Mouse (Mus musculus): ENCODE data around the gene Tnni3. TPM values are rescaled to one million over a fixed set of nuclear protein-coding genes. Genes with fewer than 3 reads are reported as not detected.
"Not testable (repeated sequence)": the region's sequence is repeated elsewhere in the genome, so short reads cannot be mapped to it uniquely, and the experiment has no call there.

Gene Tnni3
- polyA plus RNA-seq, 1 experiment, result 4.0 TPM

GRCm38 (mm10) chr7:4541344-4541743 lies 17.3 kb upstream of the Tnni3 start:
- Histone ChIP-seq H3K4me3 (ENCODE audit: insufficient read depth, low read length) (no peak overlapping the region), H3K4me1 (ENCODE audit: control insufficient read depth, insufficient read depth, low read length) (no peaks in the 10 kb centered on the region), H3K27ac (ENCODE audit: insufficient read depth, low read length) (no peak overlapping the region)
- no peak for TF ChIP-seq CTCF (IDR thresholded peaks at IDR 0.05; ENCODE audit: borderline replicate concordance, insufficient read depth, low read length)
- TF ChIP-seq POLR2A (IDR thresholded peaks at IDR 0.05; ENCODE audit: low read depth, low read length), result no peak

- Histone ChIP-seq H3K4me3 (ENCODE audit: insufficient read depth, low read length) (no peak overlapping the region), H3K4me1 (ENCODE audit: control insufficient read depth, insufficient read depth, low read length) (no peaks in the 10 kb centered on the region), H3K27ac (ENCODE audit: insufficient read depth, low read length) (no peak overlapping the region)
- TF ChIP-seq CTCF (IDR thresholded peaks at IDR 0.05; ENCODE audit: borderline replicate concordance, insufficient read depth, low read length) (no peak), POLR2A (IDR thresholded peaks at IDR 0.05; ENCODE audit: low read depth, low read length) (no peak)
Observed at GRCm38 (mm10) chr7:4539019-4539418, 15.0 kb upstream of the Tnni3 start.

DNA sequence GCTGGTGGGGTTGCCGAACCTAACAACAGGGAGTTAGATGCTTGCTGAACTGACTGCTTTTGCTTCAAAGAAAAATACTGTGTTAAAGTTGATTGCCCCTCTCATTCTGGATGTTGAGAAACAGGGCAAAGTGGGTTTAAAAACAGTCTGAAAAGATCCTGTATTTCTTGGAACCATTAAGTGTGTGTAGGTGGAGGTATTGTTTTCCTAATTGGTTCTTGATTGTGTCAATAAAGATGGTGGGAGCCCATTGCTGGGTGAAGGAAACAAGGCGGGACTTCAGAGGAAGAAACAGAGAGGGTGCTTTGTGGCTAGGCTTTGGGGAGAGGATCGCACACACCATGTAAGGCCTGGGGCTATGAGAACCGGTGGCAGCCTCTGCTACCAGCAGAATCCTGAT lies 13.2 kb upstream of the Tnni3 start:
- Histone ChIP-seq H3K27ac (ENCODE audit: insufficient read depth, low read length) (no peak overlapping the region), H3K4me1 (ENCODE audit: control insufficient read depth, insufficient read depth, low read length) (no peaks in the 10 kb centered on the region), H3K4me3 (ENCODE audit: insufficient read depth, low read length) (no peak overlapping the region)
- TF ChIP-seq POLR2A (IDR thresholded peaks at IDR 0.05; ENCODE audit: low read depth, low read length) (no peak), CTCF (IDR thresholded peaks at IDR 0.05; ENCODE audit: borderline replicate concordance, insufficient read depth, low read length) (no peak)

DNA sequence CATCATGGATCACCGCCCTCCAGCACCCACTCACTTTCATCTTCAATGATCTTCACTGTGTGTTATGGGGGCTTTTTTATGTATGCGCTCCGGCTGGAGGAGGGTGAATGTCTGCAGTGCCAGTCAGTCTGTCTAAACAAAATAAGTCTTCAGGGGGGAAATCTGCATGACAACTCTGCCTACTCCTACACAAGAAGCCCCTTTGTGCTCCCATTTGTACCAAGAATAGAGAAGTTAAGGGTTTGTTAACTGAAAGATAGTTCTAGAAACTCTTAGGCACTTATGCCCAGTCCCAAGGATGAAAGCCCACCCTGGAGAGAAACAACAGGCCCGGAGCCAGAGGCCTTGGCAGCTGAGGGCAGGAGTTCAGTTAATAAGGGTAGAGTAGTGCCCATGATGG lies 12.3 kb upstream of the Tnni3 start:
- no peaks in the 10 kb centered on the region for H3K4me1 ChIP-seq (ENCODE audit: control insufficient read depth, insufficient read depth, low read length)
- no peak for TF ChIP-seq POLR2A (IDR thresholded peaks at IDR 0.05; ENCODE audit: low read depth, low read length)
- no peak for TF ChIP-seq CTCF (IDR thresholded peaks at IDR 0.05; ENCODE audit: borderline replicate concordance, insufficient read depth, low read length)
- H3K27ac ChIP-seq (ENCODE audit: insufficient read depth, low read length), result no peak overlapping the region

GRCm38 (mm10) chr7:4532005-4532729 lies 8.1 kb upstream of the Tnni3 start, which contains the start of gene Dnaaf3:
Gene Dnaaf3, minus strand, starts transcription at chr7:4532453.
- no peak within 1 kb of the TSS for H3K27ac ChIP-seq (ENCODE audit: insufficient read depth, low read length)
- no peaks in the 10 kb centered on the region for H3K4me1 ChIP-seq (ENCODE audit: control insufficient read depth, insufficient read depth, low read length)
- peak within 1 kb of the TSS; percentile 33 for H3K4me3 ChIP-seq (ENCODE audit: insufficient read depth, low read length)
- TF ChIP-seq CTCF (IDR thresholded peaks at IDR 0.05; ENCODE audit: borderline replicate concordance, insufficient read depth, low read length) (no peak), POLR2A (IDR thresholded peaks at IDR 0.05; ENCODE audit: low read depth, low read length) (no peak)

More for the DNA sequence above, 12.3 kb upstream of the Tnni3 start:
- H3K4me3 ChIP-seq (ENCODE audit: insufficient read depth, low read length), result no peak overlapping the region

GRCm38 (mm10) chr7:4530166-4530565 lies 6.1 kb upstream of the Tnni3 start:
- H3K4me1 ChIP-seq (ENCODE audit: control insufficient read depth, insufficient read depth, low read length); H3K27ac ChIP-seq (ENCODE audit: insufficient read depth, low read length); H3K4me3 ChIP-seq (ENCODE audit: insufficient read depth, low read length): not testable (repeated sequence)

- 0 out of 2 replicates have a peak, but pooled peaks have one; percentile 5 for TF ChIP-seq POLR2A (IDR thresholded peaks at IDR 0.05; ENCODE audit: low read depth, low read length)
- no peak for TF ChIP-seq CTCF (IDR thresholded peaks at IDR 0.05; ENCODE audit: borderline replicate concordance, insufficient read depth, low read length)
- Histone ChIP-seq H3K4me3 (ENCODE audit: insufficient read depth, low read length) (no peak overlapping the region), H3K4me1 (ENCODE audit: control insufficient read depth, insufficient read depth, low read length) (no peaks in the 10 kb centered on the region), H3K27ac (ENCODE audit: insufficient read depth, low read length) (no peak overlapping the region)
Observed at GRCm38 (mm10) chr7:4527302-4527689, 3.3 kb upstream of the Tnni3 start.

DNA sequence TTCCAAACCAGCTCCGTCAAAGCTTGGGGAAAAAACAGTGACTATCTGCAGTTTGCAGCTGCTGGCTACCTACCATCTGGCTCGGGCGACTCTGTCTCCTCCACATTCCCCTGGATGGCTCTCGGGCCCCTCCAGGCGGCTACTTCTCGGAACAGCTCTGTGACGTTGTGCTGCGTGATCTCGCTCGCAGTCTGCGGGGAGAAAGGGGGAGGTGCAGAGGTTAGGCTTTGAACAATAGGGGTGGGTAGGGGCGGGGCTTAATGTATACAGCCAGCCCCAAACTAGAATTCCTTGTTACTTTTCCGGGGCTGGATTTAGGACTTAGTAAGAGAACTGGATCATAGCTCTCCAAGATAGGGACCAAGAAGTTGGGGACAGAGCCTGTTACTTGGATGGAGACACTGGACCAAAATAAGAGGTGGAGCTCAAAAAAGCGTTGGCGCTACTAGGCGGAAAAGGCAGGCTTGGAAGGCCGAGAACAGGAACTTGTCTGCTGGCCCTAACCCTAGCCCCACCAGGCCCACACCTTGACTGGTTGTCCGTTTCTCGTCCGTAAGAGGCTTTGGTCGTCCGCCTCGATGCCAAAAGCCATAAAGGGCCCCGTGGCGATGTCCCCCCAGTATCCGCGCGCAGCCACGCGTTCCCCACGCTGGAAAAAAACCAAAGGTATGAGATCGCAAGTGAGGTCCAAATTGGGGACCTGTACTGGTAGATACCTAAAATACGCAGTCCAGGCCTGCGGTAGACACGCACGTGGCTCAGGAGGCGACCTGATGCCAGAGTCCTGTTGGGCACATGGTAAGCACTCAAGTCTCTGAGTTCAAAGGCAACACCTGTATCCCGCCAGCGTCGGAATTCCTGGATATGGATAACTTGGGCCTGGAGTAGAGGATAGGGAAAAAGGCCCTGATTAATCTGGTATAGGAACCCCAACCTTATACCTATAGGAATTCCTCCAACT lies 2.6 kb upstream of the Tnni3 start:
- Histone ChIP-seq H3K27ac (ENCODE audit: insufficient read depth, low read length) (peak overlapping the region; percentile 58), H3K4me1 (ENCODE audit: control insufficient read depth, insufficient read depth, low read length) (no peaks in the 10 kb centered on the region), H3K4me3 (ENCODE audit: insufficient read depth, low read length) (peak overlapping the region; percentile 31)
- peak; percentile 52; the same call in 1 of the 2 replicates for TF ChIP-seq POLR2A (IDR thresholded peaks at IDR 0.05; ENCODE audit: low read depth, low read length)
- TF ChIP-seq CTCF (IDR thresholded peaks at IDR 0.05; ENCODE audit: borderline replicate concordance, insufficient read depth, low read length), result peak; percentile 55

DNA sequence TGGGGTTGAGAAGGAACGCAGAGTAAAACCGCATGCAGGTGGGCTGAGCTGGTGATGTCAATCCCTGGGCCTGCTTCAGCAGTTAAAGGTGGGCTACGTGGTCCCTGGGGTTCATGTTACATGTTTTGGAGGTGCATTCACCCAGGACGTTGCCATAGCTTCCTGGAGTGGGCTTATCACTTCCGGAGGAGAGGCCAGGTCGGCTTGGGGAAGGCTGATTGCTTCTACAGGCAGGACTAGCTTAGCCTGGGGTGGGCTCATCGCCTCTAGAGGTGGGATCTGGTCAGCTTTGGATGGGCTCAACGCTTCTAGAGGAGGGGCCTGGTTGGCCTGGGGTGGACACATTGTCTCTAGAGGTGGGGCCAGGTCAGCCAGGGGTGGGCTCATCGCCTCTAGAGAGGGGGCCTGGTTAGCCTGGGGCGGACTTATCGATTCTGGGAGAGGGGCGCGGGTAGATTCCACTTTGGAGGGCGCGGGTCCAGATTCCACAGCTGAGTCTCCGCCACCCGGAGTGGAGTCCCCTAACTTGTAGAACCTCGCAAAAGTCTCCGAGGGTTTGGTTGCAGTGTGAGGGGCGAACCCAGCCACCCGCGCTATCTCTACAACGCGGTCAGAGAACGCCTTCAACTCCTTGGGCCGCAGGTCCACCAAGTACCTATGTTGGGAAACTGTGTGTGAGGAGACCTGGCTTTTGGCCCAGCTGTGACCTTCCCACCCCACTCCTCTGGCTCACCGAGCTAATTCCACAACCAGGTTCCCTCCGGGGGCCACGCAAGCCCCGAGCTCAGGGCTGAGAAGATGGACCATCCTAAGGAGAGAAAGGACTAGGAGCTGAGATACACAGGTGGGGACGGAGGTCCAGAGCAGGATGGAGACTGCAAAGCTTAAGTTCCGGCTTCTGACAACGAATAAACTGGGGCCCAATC lies 561 bp downstream of the Tnni3 start:
- H3K4me1 ChIP-seq (ENCODE audit: control insufficient read depth, insufficient read depth, low read length), result no peaks in the 10 kb centered on the region
- no peak overlapping the region for H3K4me3 ChIP-seq (ENCODE audit: insufficient read depth, low read length)
- no peak for TF ChIP-seq CTCF (IDR thresholded peaks at IDR 0.05; ENCODE audit: borderline replicate concordance, insufficient read depth, low read length)
- TF ChIP-seq POLR2A (IDR thresholded peaks at IDR 0.05; ENCODE audit: low read depth, low read length), result no peak
- no peak overlapping the region for H3K27ac ChIP-seq (ENCODE audit: insufficient read depth, low read length)
